8 mouse cellular contexts compared by ENCODE assay signal in genomic region chr14:30163733-30164708, GRCm38 (mm10).
DNase-seq lines count a peak whose midpoint lies in the region; TF ChIP-seq lines count a peak whose summit lies in the region.
"Had no signal": no experiment of that assay in that cellular context is flagged by ENCODE, and none has a peak within 500 bp of the region (broad histone marks: within the 10 kb centered on the region; RNA-seq: fewer than 3 reads in every experiment).

No protein-coding gene starts in this region.

- peaks cover 13% of the 10 kb centered on the region for H3K4me1 ChIP-seq in olfactory bulb, adult 2 months (ENCODE audit: control insufficient read depth, insufficient read depth, low read length)

- TF ChIP-seq POLR2A in olfactory bulb, adult 2 months (IDR thresholded peaks at IDR 0.05; ENCODE audit: insufficient read depth, low read depth, low read length) = no peak

- intact Hi-C loops in heart, postnatal 10 days (cut with DNase I) = no loop called here

- peak; percentile 46 to 48 for DNase-seq in heart, postnatal 10 days
- DNase-seq in heart, adult 9 months (ENCODE audit: low spot score in 2 of 2) = no peak
- peak; percentile 30 to 53 for DNase-seq in cerebellum, postnatal 25 days
- peak; percentile 40 to 62 for DNase-seq in layer of hippocampus, adult 18-20 months (ENCODE audit: low spot score in 2 of 2)
- no peak for DNase-seq in ovary, postnatal 14 days (ENCODE audit: low spot score)
- no peak for DNase-seq in gastrocnemius, postnatal 4 days (ENCODE audit: low spot score in 2 of 2)

- no peak for TF ChIP-seq CTCF in olfactory bulb, adult 2 months (IDR thresholded peaks at IDR 0.05; ENCODE audit: insufficient read depth, low read depth, low read length)

- WGBS in olfactory bulb, adult 2 months = 74% methylated on average over 20 of the region's 20 CpGs

- H3K27ac ChIP-seq in olfactory bulb, adult 2 months (ENCODE audit: insufficient read depth, low read depth, low read length) = 0 out of 2 replicates have a peak overlapping the region, but pooled peaks have one; percentile 34
- H3K27ac ChIP-seq: kidney, postnatal 0 days had no signal

- H3K4me3 ChIP-seq in olfactory bulb, adult 2 months (ENCODE audit: insufficient read depth, low read depth, low read length) = no peak overlapping the region

Comparison
In these comparisons a context has a peak if more than half of its experiments do, and no peak if none do; other contexts are left out.
1. DNase-seq: peak in heart, postnatal 10 days (2 of 2), cerebellum, postnatal 25 days (2 of 2) and layer of hippocampus, adult 18-20 months (2 of 2); none in heart, adult 9 months (0 of 2), ovary, postnatal 14 days (single experiment) and gastrocnemius, postnatal 4 days (0 of 2).